Mouse (Mus musculus) heart, adult 18-20 months (tissue): Measurements from ENCODE around the gene Ptprg. TPM values are rescaled to one million over a fixed set of nuclear protein-coding genes. Genes with fewer than 3 reads are reported as not detected.

ENCODE experiments used
- DNase-seq, 2 experiments: peaks; one replicate each; pipeline ENCODE4 v3.0.0; 2021 to 2022; ENCODE audit warnings: mixed read lengths in 1 of 2
- total RNA-seq, 2 experiments: library from RNA; stranded (reverse); gene quantifications; 2 replicates each; pipeline ENCODE4 v1.2.3; 2021

Ptprg gene
- total RNA-seq, 2 experiments from 2014 or later, result 46.4 to 51.8 TPM

- peak in 1 of 2 experiments; percentile 23 for DNase-seq
Observed at GRCm38 (mm10) chr14:11683386-11684081, 130.2 kb downstream of the Ptprg start.

- DNase-seq, result no peak
Observed at GRCm38 (mm10) chr14:11684104-11684503, 130.8 kb downstream of the Ptprg start.

GRCm38 (mm10) chr14:11687541-11687940 lies 134.2 kb downstream of the Ptprg start:
- peak; percentile 44 to 73 for DNase-seq

GRCm38 (mm10) chr14:11688142-11688541 lies 134.8 kb downstream of the Ptprg start:
- DNase-seq, result no peak

GRCm38 (mm10) chr14:11690066-11690465 lies 136.7 kb downstream of the Ptprg start:
- no peak for DNase-seq

- DNase-seq, result no peak
Observed at GRCm38 (mm10) chr14:11691531-11691930, 138.2 kb downstream of the Ptprg start.

GRCm38 (mm10) chr14:11698880-11699279 lies 145.5 kb downstream of the Ptprg start:
- no peak for DNase-seq

GRCm38 (mm10) chr14:11699654-11700053 lies 146.3 kb downstream of the Ptprg start:
- DNase-seq, result no peak

- DNase-seq, result no peak
Observed at GRCm38 (mm10) chr14:11701516-11702249, 148.4 kb downstream of the Ptprg start.

- no peak for DNase-seq
Observed at GRCm38 (mm10) chr14:11702770-11703477, 149.6 kb downstream of the Ptprg start.

GRCm38 (mm10) chr14:11704871-11705270 lies 151.5 kb downstream of the Ptprg start:
- no peak for DNase-seq

GRCm38 (mm10) chr14:11709352-11709751 lies 156.0 kb downstream of the Ptprg start:
- no peak for DNase-seq

GRCm38 (mm10) chr14:11709798-11710197 lies 156.5 kb downstream of the Ptprg start:
- DNase-seq, result peak; percentile 19 to 47

- no peak for DNase-seq
Observed at GRCm38 (mm10) chr14:11710410-11711122, 157.2 kb downstream of the Ptprg start.

GRCm38 (mm10) chr14:11712146-11712545 lies 158.8 kb downstream of the Ptprg start:
- no peak for DNase-seq

- DNase-seq, result no peak
Observed at GRCm38 (mm10) chr14:11716230-11716629, 162.9 kb downstream of the Ptprg start.

GRCm38 (mm10) chr14:11718201-11718600 lies 164.9 kb downstream of the Ptprg start:
- no peak for DNase-seq

GRCm38 (mm10) chr14:11719259-11719658 lies 165.9 kb downstream of the Ptprg start:
- DNase-seq, result no peak

GRCm38 (mm10) chr14:11722101-11722500 lies 168.8 kb downstream of the Ptprg start:
- no peak for DNase-seq

- no peak for DNase-seq
Observed at GRCm38 (mm10) chr14:11723876-11724275, 170.5 kb downstream of the Ptprg start.

GRCm38 (mm10) chr14:11731223-11731920 lies 178.0 kb downstream of the Ptprg start:
- DNase-seq, result no peak

GRCm38 (mm10) chr14:11732376-11732775 lies 179.0 kb downstream of the Ptprg start:
- DNase-seq, result no peak
